Comparison of ENCODE assay signal across 8 mouse cellular contexts in the genomic region with DNA sequence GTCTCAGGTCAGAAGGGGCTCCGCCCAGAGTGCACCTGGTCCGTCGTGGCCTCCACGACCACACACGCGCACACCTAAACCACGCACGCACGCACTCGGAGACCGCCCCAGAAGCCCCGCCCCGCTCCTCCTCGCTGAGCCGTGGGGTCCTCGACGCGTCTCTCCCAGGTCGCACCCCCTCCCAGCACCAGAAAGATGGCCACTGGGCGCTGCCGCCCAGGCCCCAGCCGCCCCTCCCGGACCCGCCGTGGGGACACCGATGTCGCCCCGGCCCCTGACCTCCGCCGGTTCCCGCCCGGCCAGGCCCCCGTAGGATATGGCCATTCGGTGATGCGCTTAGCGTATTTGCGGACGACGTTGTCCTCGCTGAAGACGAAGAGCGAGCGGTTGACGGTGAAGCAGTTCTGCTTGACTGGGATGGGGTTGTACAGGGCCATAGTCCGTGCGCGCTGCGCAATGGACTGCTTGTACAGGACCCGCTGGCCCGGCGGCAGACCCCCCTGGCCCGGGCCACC. TPM values are rescaled to one million over a fixed set of nuclear protein-coding genes. Genes with fewer than 3 reads are reported as not detected.
DNase-seq lines count a peak whose midpoint lies in the region; ATAC-seq and TF ChIP-seq lines count a peak whose summit lies in the region.

No protein-coding gene starts in this region.

- H3K9me3 ChIP-seq in hindbrain, embryonic 16.5 days (ENCODE audit: control insufficient read depth, low read length) = no peaks in the 10 kb centered on the region
- H3K9me3 ChIP-seq in liver, embryonic 14.5 days (ENCODE audit: control insufficient read depth, low read length) = no peaks in the 10 kb centered on the region

- TF ChIP-seq CTCF in liver, embryonic 14.5 days (IDR thresholded peaks at IDR 0.05; ENCODE audit: low read depth) = no peak

- TF ChIP-seq EP300 in liver, embryonic 14.5 days (IDR thresholded peaks at IDR 0.05; ENCODE audit: low read depth) = no peak

- H3K27ac ChIP-seq in hindbrain, embryonic 16.5 days (ENCODE audit: low read depth, low read length) = peak overlapping the region; percentile 89
- no peak overlapping the region for H3K27ac ChIP-seq in liver, embryonic 14.5 days

- H3K4me1 ChIP-seq in hindbrain, embryonic 16.5 days (ENCODE audit: control insufficient read depth, insufficient read depth, low read depth, low read length) = peaks cover 19% of the 10 kb centered on the region
- no peaks in the 10 kb centered on the region; a peak in 1 of 4 replicates for H3K4me1 ChIP-seq in liver, embryonic 14.5 days (replicated peaks; ENCODE audit: control insufficient read depth in 2 of 2, insufficient read depth in 2 of 2, low read length in 1 of 2)

- H3K36me3 ChIP-seq in hindbrain, embryonic 16.5 days (ENCODE audit: control insufficient read depth, insufficient read depth, low read length) = no peaks in the 10 kb centered on the region
- no peaks in the 10 kb centered on the region for H3K36me3 ChIP-seq in liver, embryonic 14.5 days (replicated peaks; ENCODE audit: control insufficient read depth, insufficient read depth, low read depth)

- peak overlapping the region; percentile 88 for H3K4me2 ChIP-seq in hindbrain, embryonic 16.5 days (ENCODE audit: low read length)
- peak overlapping the region; percentile 64 for H3K4me2 ChIP-seq in liver, embryonic 14.5 days (ENCODE audit: low read depth)

- H3K4me3 ChIP-seq in hindbrain, embryonic 16.5 days (ENCODE audit: low read length) = peak overlapping the region; percentile 91
- peak overlapping the region; percentile 5 to 47; a peak in 3 of 4 replicates for H3K4me3 ChIP-seq in liver, embryonic 14.5 days (ENCODE audit: insufficient read depth in 1 of 2, low read depth in 2 of 2, low read length in 2 of 2)

- ATAC-seq in hindbrain, embryonic 16.5 days = peak; percentile 74
- no peak for ATAC-seq in liver, embryonic 14.5 days (ENCODE audit: insufficient read depth)

- no peaks in the 10 kb centered on the region; the same call in 1 of the 2 replicates for H3K27me3 ChIP-seq in hindbrain, embryonic 16.5 days (replicated peaks; ENCODE audit: control insufficient read depth, insufficient read depth, low read length)
- H3K27me3 ChIP-seq in liver, embryonic 14.5 days (ENCODE audit: control insufficient read depth, insufficient read depth, low read length) = peaks cover 31% of the 10 kb centered on the region

- under 1% methylated on average over 46 of the region's 52 CpGs for WGBS in hindbrain, embryonic 16.5 days
- 2% methylated on average over 51 of the region's 52 CpGs for WGBS in liver, embryonic 14.5 days (ENCODE audit: insufficient replicate concordance)

- peak overlapping the region; percentile 85 for H3K9ac ChIP-seq in hindbrain, embryonic 16.5 days (ENCODE audit: low read depth, low read length)
- no peak overlapping the region for H3K9ac ChIP-seq in liver, embryonic 14.5 days (replicated peaks)

- peak; percentile 12 for DNase-seq in adrenal gland, postnatal 25 days
- no peak for DNase-seq in adrenal gland, adult 2 months
- DNase-seq in thymus, postnatal 4 days = peak; percentile 51
- no peak for DNase-seq in thymus, postnatal 25 days
- DNase-seq in liver, embryonic 14.5 days (ENCODE audit: low read depth in 3 of 3, low spot score in 3 of 3) = no peak
- peak; percentile 62 for DNase-seq in right cerebral cortex, postnatal 4 days
- DNase-seq in spleen, postnatal 4 days (ENCODE audit: low spot score in 2 of 2) = no peak

RNA-seq across cellular contexts. Expression of gene Cacna1b, which starts 0.4 kb away (rescaled TPM):
- 1.4 and 3.0 TPM in 2 replicates for total RNA-seq in adrenal gland, postnatal 25 days (2021)
- 1 to 10 TPM; 2.0 to 2.5 TPM for total RNA-seq in adrenal gland, adult 2 months (2021)
- polyA plus RNA-seq in adrenal gland, adult 2 months (2012; rRNA removed) = 8.1 and 10.4 TPM in 2 replicates
- 15.9 and 16.6 TPM in 2 replicates for polyA plus RNA-seq in hindbrain, embryonic 16.5 days (2015; fragmentation: Nextera tagmentation; extraction: Ambion mirVana)
- 0.03 and 0.06 TPM in 2 replicates for polyA plus RNA-seq in liver, embryonic 14.5 days (2012; rRNA removed)
- polyA plus RNA-seq in liver, embryonic 14.5 days (2014; fragmentation: Nextera tagmentation; extraction: Ambion mirVana) = not detected in 2 replicates

Comparison
In these comparisons a context has a peak if more than half of its experiments do, and no peak if none do; other contexts are left out.
1. DNase-seq: peak in adrenal gland, postnatal 25 days (single experiment), thymus, postnatal 4 days (single experiment) and right cerebral cortex, postnatal 4 days (single experiment); none in adrenal gland, adult 2 months (single experiment), thymus, postnatal 25 days (single experiment), liver, embryonic 14.5 days (0 of 3) and spleen, postnatal 4 days (0 of 2).